Mouse (Mus musculus) right cerebral cortex, postnatal 36 days (tissue): ENCODE measurements around the gene Gm17361.
"Not testable (repeated sequence)": the region's sequence is repeated elsewhere in the genome, so short reads cannot be mapped to it uniquely, and the experiment has no call there.

Experiments used
- DNase-seq, 2 experiments: peaks; one replicate each; pipeline ENCODE4 v3.0.0; 2022; ENCODE audit warnings: low spot score in 2 of 2, mixed read lengths in 1 of 2

The Gm17361 gene

GRCm38 (mm10) chrX:125003863-125004262 lies at the start of gene Gm17361:
Gene Gm17361, plus strand, starts transcription at chrX:125004163.
- not testable (repeated sequence) for DNase-seq
